Mouse (Mus musculus): ENCODE results near the gene Lpcat1.

The Lpcat1 gene

GRCm38 (mm10) chr13:73536403-73536821, 69.4 kb downstream of the Lpcat1 start, which contains the start of gene Slc6a3:
Gene Slc6a3, plus strand, starts transcription at chr13:73536747.
- no peak for DNase-seq (ENCODE audit: low spot score in 2 of 2)

DNA sequence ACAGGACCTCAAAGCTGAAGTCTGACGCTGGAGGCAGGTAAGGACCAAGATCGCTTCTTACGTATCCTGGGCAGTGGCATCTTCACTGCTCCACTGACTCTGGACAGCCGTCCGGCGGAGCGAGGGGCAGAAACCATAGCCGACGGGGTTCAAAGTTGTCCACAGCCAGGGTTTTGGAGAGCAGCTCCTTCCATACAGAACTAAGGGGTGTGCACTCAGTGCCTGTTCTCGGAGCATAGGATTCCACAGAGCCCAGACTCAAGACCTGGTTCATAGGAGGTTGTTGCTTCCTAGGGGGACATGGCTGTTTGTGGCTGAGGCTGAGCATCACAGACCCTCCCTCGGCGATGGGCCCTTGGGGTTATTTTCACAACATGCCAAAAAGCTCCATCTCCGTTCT, 69.8 kb downstream of the Lpcat1 start:
- DNase-seq (ENCODE audit: low spot score in 2 of 2), result no peak

- DNase-seq (ENCODE audit: low spot score in 2 of 2), result no peak
Measured at GRCm38 (mm10) chr13:73564201-73564600, 97.2 kb downstream of the Lpcat1 start.

Data from cerebellum, postnatal 4 days (tissue).